8 mouse cellular contexts compared by ENCODE assay signal in the genomic region with DNA sequence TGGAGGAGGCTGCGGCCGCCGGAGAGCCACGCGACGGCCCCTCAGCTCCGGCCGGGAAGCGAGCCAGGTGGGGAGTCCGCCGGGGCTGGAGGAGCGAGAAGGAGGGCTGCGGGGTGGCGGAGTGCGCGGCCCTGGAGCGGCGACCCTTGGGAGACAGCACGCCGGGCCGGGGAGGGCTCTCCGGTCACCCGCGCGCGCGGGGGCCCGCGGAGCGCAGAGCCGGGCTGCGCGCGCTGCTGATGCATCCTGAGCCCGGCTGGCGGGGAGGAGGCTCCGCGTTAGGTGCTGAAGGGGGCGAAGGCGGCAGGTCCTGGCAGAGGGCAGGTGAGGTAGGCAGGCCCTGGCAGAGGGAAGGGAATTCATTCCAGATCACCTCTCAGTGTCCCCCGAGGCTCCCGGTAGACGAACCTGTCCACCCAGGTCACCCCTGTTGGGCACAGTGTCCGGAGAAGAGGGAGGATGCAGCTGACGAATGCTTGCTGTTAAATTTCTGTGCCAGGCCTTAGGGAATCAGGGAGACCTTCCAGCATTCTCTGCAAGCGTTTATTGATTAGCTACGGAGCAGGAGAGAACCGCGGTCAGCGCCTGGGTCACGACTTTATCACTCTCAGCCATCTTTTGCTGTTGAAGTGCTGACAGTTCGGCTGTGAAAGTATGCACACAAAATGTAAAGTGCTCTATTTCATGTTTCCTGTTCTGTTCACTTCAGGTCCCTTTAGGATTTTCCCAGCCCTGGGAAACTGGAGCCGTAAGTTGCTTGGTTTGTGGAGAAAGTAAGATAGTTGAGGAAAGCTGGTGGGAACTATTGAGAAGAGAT. TPM values are rescaled to one million over a fixed set of nuclear protein-coding genes. Genes with fewer than 3 reads are reported as not detected.
DNase-seq lines count a peak whose midpoint lies in the region; ATAC-seq and TF ChIP-seq lines count a peak whose summit lies in the region.

No protein-coding gene starts in this region.

- peaks cover 15% of the 10 kb centered on the region for H3K4me1 ChIP-seq in forebrain, embryonic 16.5 days (replicated peaks; ENCODE audit: control insufficient read depth, insufficient read depth, low read length)
- H3K4me1 ChIP-seq in intestine, postnatal 0 days (replicated peaks; ENCODE audit: control insufficient read depth, insufficient read depth, low read length), result no peaks in the 10 kb centered on the region
- peaks cover 15% of the 10 kb centered on the region for H3K4me1 ChIP-seq in limb, embryonic 15.5 days
- H3K4me1 ChIP-seq in midbrain, embryonic 14.5 days (ENCODE audit: control insufficient read depth, insufficient read depth, low read length), result peaks cover 9% of the 10 kb centered on the region; the same call in 1 of the 2 replicates
- H3K4me1 ChIP-seq in stomach, embryonic 16.5 days (ENCODE audit: control insufficient read depth, insufficient read depth, low read length), result peaks cover 10% of the 10 kb centered on the region; the same call in 1 of the 2 replicates

- peak; percentile 35 to 47 for DNase-seq in left cerebral cortex, adult 18-20 months (ENCODE audit: low spot score in 2 of 2)
- DNase-seq in left cerebral cortex, postnatal 10 days (ENCODE audit: extremely low spot score in 1 of 2, low spot score in 2 of 2), result no peak
- DNase-seq in cerebellum, adult 18-20 months, result peak; percentile 77 to 81
- peak; percentile 84 for DNase-seq in midbrain, embryonic 14.5 days

- H3K27ac ChIP-seq in forebrain, embryonic 16.5 days (ENCODE audit: low read length), result peak overlapping the region; percentile 87
- peak overlapping the region; percentile 81 for H3K27ac ChIP-seq in intestine, postnatal 0 days (ENCODE audit: low read depth, low read length)
- peak overlapping the region; percentile 93 for H3K27ac ChIP-seq in limb, embryonic 15.5 days
- H3K27ac ChIP-seq in midbrain, embryonic 14.5 days (replicated peaks; ENCODE audit: low read depth, low read length), result peak overlapping the region; percentile 92
- H3K27ac ChIP-seq in stomach, embryonic 16.5 days (ENCODE audit: low read length), result peak overlapping the region; percentile 92

- H3K36me3 ChIP-seq in forebrain, embryonic 16.5 days (ENCODE audit: control insufficient read depth, insufficient read depth), result no peaks in the 10 kb centered on the region
- H3K36me3 ChIP-seq in intestine, postnatal 0 days (ENCODE audit: control insufficient read depth, insufficient read depth), result no peaks in the 10 kb centered on the region
- H3K36me3 ChIP-seq in limb, embryonic 15.5 days, result no peaks in the 10 kb centered on the region
- H3K36me3 ChIP-seq in midbrain, embryonic 14.5 days (ENCODE audit: control insufficient read depth, insufficient read depth, low read length), result no peaks in the 10 kb centered on the region
- H3K36me3 ChIP-seq in stomach, embryonic 16.5 days (ENCODE audit: control insufficient read depth, insufficient read depth, low read length), result no peaks in the 10 kb centered on the region

- peak overlapping the region; percentile 87 for H3K4me3 ChIP-seq in forebrain, embryonic 16.5 days (replicated peaks; ENCODE audit: low read length)
- H3K4me3 ChIP-seq in intestine, postnatal 0 days (ENCODE audit: low read depth, low read length), result peak overlapping the region; percentile 94
- peak overlapping the region; percentile 91 for H3K4me3 ChIP-seq in limb, embryonic 15.5 days
- peak overlapping the region; percentile 89 for H3K4me3 ChIP-seq in midbrain, embryonic 14.5 days (replicated peaks; ENCODE audit: low read depth, low read length)
- H3K4me3 ChIP-seq in stomach, embryonic 16.5 days (replicated peaks; ENCODE audit: low read length), result peak overlapping the region; percentile 91

- H3K4me2 ChIP-seq in forebrain, embryonic 16.5 days (ENCODE audit: low read length), result peak overlapping the region; percentile 88
- peak overlapping the region; percentile 92 for H3K4me2 ChIP-seq in intestine, postnatal 0 days (replicated peaks; ENCODE audit: low read depth)
- peak overlapping the region; percentile 77 for H3K4me2 ChIP-seq in limb, embryonic 15.5 days
- peak overlapping the region; percentile 77 for H3K4me2 ChIP-seq in midbrain, embryonic 14.5 days (ENCODE audit: low read length)
- peak overlapping the region; percentile 76 for H3K4me2 ChIP-seq in stomach, embryonic 16.5 days (ENCODE audit: low read depth, low read length)

- peak; percentile 82 for ATAC-seq in forebrain, embryonic 16.5 days
- ATAC-seq in intestine, postnatal 0 days, result peak; percentile 69
- peak; percentile 70; the same call in 1 of the 2 replicates for ATAC-seq in limb, embryonic 15.5 days (ENCODE audit: insufficient number of reproducible peaks, low FRiP score, low TSS enrichment, low read depth)
- ATAC-seq in midbrain, embryonic 14.5 days (ENCODE audit: low FRiP score, low TSS enrichment), result peak; percentile 77
- peak; percentile 76 for ATAC-seq in stomach, embryonic 16.5 days (ENCODE audit: insufficient read depth, low FRiP score)

- WGBS in forebrain, embryonic 16.5 days, result 1% methylated on average over 53 of the region's 53 CpGs
- 1% methylated on average over 49 of the region's 53 CpGs for WGBS in intestine, postnatal 0 days
- under 1% methylated on average over 50 of the region's 53 CpGs for WGBS in limb, embryonic 15.5 days
- WGBS in midbrain, embryonic 14.5 days, result 1% methylated on average over 53 of the region's 53 CpGs
- 1% methylated on average over 47 of the region's 53 CpGs for WGBS in stomach, embryonic 16.5 days

- TF ChIP-seq CTCF in intestine, postnatal 0 days (IDR thresholded peaks at IDR 0.05; ENCODE audit: low read depth), result no peak

- H3K9me3 ChIP-seq in forebrain, embryonic 16.5 days (ENCODE audit: control insufficient read depth, low read length), result no peaks in the 10 kb centered on the region
- no peaks in the 10 kb centered on the region for H3K9me3 ChIP-seq in intestine, postnatal 0 days (ENCODE audit: control insufficient read depth)
- H3K9me3 ChIP-seq in limb, embryonic 15.5 days, result no peaks in the 10 kb centered on the region
- no peaks in the 10 kb centered on the region for H3K9me3 ChIP-seq in midbrain, embryonic 14.5 days (ENCODE audit: control insufficient read depth, low read length)
- no peaks in the 10 kb centered on the region for H3K9me3 ChIP-seq in stomach, embryonic 16.5 days (replicated peaks; ENCODE audit: control insufficient read depth, low read length)

- H3K9ac ChIP-seq in forebrain, embryonic 16.5 days (replicated peaks; ENCODE audit: low read depth, low read length), result peak overlapping the region; percentile 84
- peak overlapping the region; percentile 85 for H3K9ac ChIP-seq in intestine, postnatal 0 days (ENCODE audit: low read depth, low read length)
- H3K9ac ChIP-seq in limb, embryonic 15.5 days, result peak overlapping the region; percentile 90
- peak overlapping the region; percentile 94 for H3K9ac ChIP-seq in midbrain, embryonic 14.5 days (replicated peaks; ENCODE audit: low read length)
- peak overlapping the region; percentile 96 for H3K9ac ChIP-seq in stomach, embryonic 16.5 days (ENCODE audit: low read length)

- intact Hi-C loops in left cerebral cortex, postnatal 10 days (cut with DNase I), result no loop called here

- H3K27me3 ChIP-seq in forebrain, embryonic 16.5 days (replicated peaks; ENCODE audit: control insufficient read depth, insufficient read depth, low read length), result no peaks in the 10 kb centered on the region
- H3K27me3 ChIP-seq in intestine, postnatal 0 days (replicated peaks; ENCODE audit: control insufficient read depth, insufficient read depth, low read length), result no peaks in the 10 kb centered on the region; the same call in 1 of the 2 replicates
- H3K27me3 ChIP-seq in limb, embryonic 15.5 days, result no peaks in the 10 kb centered on the region
- H3K27me3 ChIP-seq in midbrain, embryonic 14.5 days (ENCODE audit: control insufficient read depth, insufficient read depth, low read length), result no peaks in the 10 kb centered on the region
- H3K27me3 ChIP-seq in stomach, embryonic 16.5 days (ENCODE audit: control insufficient read depth, insufficient read depth, low read length), result no peaks in the 10 kb centered on the region

RNA-seq across cellular contexts. Expression of a gene that starts 0.6 kb away (rescaled TPM):
- 100 to 1,000 TPM; 124 to 136 TPM for total RNA-seq in left cerebral cortex, adult 18-20 months (2021)
- total RNA-seq in left cerebral cortex, postnatal 10 days (2021), result 10 to 100 TPM; 74.5 to 76.5 TPM
- 34.0 and 36.8 TPM in 2 replicates for polyA plus RNA-seq in forebrain, embryonic 16.5 days (2015; fragmentation: Nextera tagmentation; extraction: Ambion mirVana)
- polyA plus RNA-seq in intestine, postnatal 0 days (2015; fragmentation: Nextera tagmentation; extraction: Ambion mirVana), result 9.4 and 9.8 TPM in 2 replicates
- 24.5 and 28.6 TPM in 2 replicates for polyA plus RNA-seq in limb, embryonic 15.5 days (2015; fragmentation: Nextera tagmentation; extraction: Ambion mirVana)
- 46.7 and 50.9 TPM in 2 replicates for polyA plus RNA-seq in midbrain, embryonic 14.5 days (2014; fragmentation: Nextera tagmentation; extraction: Ambion mirVana)
- 24.8 and 30.1 TPM in 2 replicates for polyA plus RNA-seq in stomach, embryonic 16.5 days (2015; fragmentation: Nextera tagmentation; extraction: Ambion mirVana)

Comparison
In these comparisons a context has a peak if more than half of its experiments do, and no peak if none do; other contexts are left out.
1. DNase-seq: peak in left cerebral cortex, adult 18-20 months (2 of 2), cerebellum, adult 18-20 months (2 of 2) and midbrain, embryonic 14.5 days (single experiment); none in left cerebral cortex, postnatal 10 days (0 of 2).
2. Peak in every context shown above with its lines, with median percentiles within 50 percentile points of each other: ATAC-seq, H3K27ac ChIP-seq, H3K4me2 ChIP-seq, H3K4me3 ChIP-seq and H3K9ac ChIP-seq.